Mouse (Mus musculus): ENCODE measurements around the gene Ilf3.

- TF ChIP-seq TAL1 (IDR thresholded peaks at IDR 0.05; ENCODE audit: low read length) (0 out of 3 replicates have a peak, but pooled peaks have one; percentile 15), GATA1 (IDR thresholded peaks at IDR 0.05; ENCODE audit: low read length) (peak; percentile 18; the same call in 1 of the 2 replicates)
Measured at GRCm38 (mm10) chr9:21451870-21452269, 84.2 kb downstream of the Ilf3 start.
